Mouse (Mus musculus) CD8-positive naive resting alpha-beta T cell, adult 2 months (primary cell): Measurements from ENCODE around the gene Rhox4a2.
"Not testable (repeated sequence)": the region's sequence is repeated elsewhere in the genome, so short reads cannot be mapped to it uniquely, and the experiment has no call there.

Experiments
- DNase-seq, 2 experiments: peaks; one replicate each; pipeline ENCODE4 v3.0.0; 2022; ENCODE audit warnings: low read depth in 2 of 2, low spot score in 2 of 2

Gene Rhox4a2

GRCm38 (mm10) chrX:37390548-37390947, at the start of gene Rhox4a2:
TSS of gene Rhox4a2 (plus strand) at chrX:37390848.
- DNase-seq: not testable (repeated sequence)

GRCm38 (mm10) chrX:37379728-37380127, 10.9 kb upstream of the Rhox4a2 start, which contains the start of gene Rhox3a2:
TSS of gene Rhox3a2 (plus strand) at chrX:37380028.
- DNase-seq: not testable (repeated sequence)

GRCm38 (mm10) chrX:37411767-37412166, 21.1 kb downstream of the Rhox4a2 start, which contains the start of gene Rhox2b:
TSS of gene Rhox2b (plus strand) at chrX:37412067.
- DNase-seq: not testable (repeated sequence)

- DNase-seq: not testable (repeated sequence)
These were observed 41.5 kb downstream of the Rhox4a2 start, which contains the start of gene Rhox4b for GRCm38 (mm10) chrX:37432194-37432593. TSS of gene Rhox4b (plus strand) at chrX:37432494.
